Mouse (Mus musculus) bone marrow, adult 2 months (tissue): Measurements from ENCODE around the gene Pde7b.

Experiments used
- CTCF ChIP-seq: fragments of 200-500 bp; IDR thresholded peaks from 2 replicates; pipeline ENCODE4 v1.5.1; 2011; ENCODE audit warnings: low read length, control low read depth; ENCODE audit not compliant: control insufficient read depth, insufficient read depth
- POLR2A ChIP-seq: fragments of 200-500 bp; IDR thresholded peaks from 2 replicates; pipeline ENCODE4 v1.6.1; 2011; ENCODE audit warnings: low read depth, mild to moderate bottlenecking, control low read depth, low read length, borderline replicate concordance; ENCODE audit not compliant: control insufficient read depth

GRCm38 (mm10) chr10:20630122-20630521 lies 94.8 kb downstream of the Pde7b start:
- no peak for TF ChIP-seq POLR2A
- no peak for TF ChIP-seq CTCF
